Mouse (Mus musculus): ENCODE measurements around the gene Slc22a18. TPM values are rescaled to one million over a fixed set of nuclear protein-coding genes. Genes with fewer than 3 reads are reported as not detected.
A peak's percentile ranks its signal among the peaks of the same experiment; 100 is the strongest.

Gene Slc22a18
- 0.61 and 2.0 TPM in 2 replicates for polyA plus RNA-seq (2015; fragmentation: Nextera tagmentation; extraction: Ambion mirVana)

GRCm38 (mm10) chr7:143473347-143474101 is at the start of gene Slc22a18:
TSS of gene Slc22a18 (plus strand) at chr7:143473736.
- Histone ChIP-seq H3K27me3 (replicated peaks) (no peaks in the 10 kb centered on the region), H3K27ac (replicated peaks) (no peak within 1 kb of the TSS), H3K4me2 (no peak within 1 kb of the TSS), H3K4me3 (replicated peaks) (no peak within 1 kb of the TSS), H3K36me3 (no peaks in the 10 kb centered on the region), H3K9ac (replicated peaks) (no peak within 1 kb of the TSS), H3K4me1 (peaks cover 3% of the 10 kb centered on the region; the same call in 1 of the 2 replicates), H3K9me3 (replicated peaks) (no peaks in the 10 kb centered on the region)
- 48% methylated on average over 4 of the region's 4 CpGs for WGBS
- no peak for ATAC-seq (ENCODE audit: low FRiP score)

GRCm38 (mm10) chr7:143428142-143428813 is 45.3 kb upstream of the Slc22a18 start:
- Histone ChIP-seq H3K36me3 (no peaks in the 10 kb centered on the region), H3K9me3 (replicated peaks) (no peaks in the 10 kb centered on the region), H3K4me2 (no peak overlapping the region), H3K27me3 (replicated peaks) (no peaks in the 10 kb centered on the region; the same call in none of the 2 replicates), H3K4me3 (replicated peaks) (no peak overlapping the region), H3K27ac (replicated peaks) (no peak overlapping the region), H3K9ac (replicated peaks) (no peak overlapping the region), H3K4me1 (peaks cover 19% of the 10 kb centered on the region)
- ATAC-seq (ENCODE audit: low FRiP score), result peak; percentile 73
- WGBS, result 17% methylated on average over 23 of the region's 23 CpGs

GRCm38 (mm10) chr7:143428814-143429499 is 44.6 kb upstream of the Slc22a18 start:
- Histone ChIP-seq H3K27me3 (replicated peaks) (no peaks in the 10 kb centered on the region; the same call in none of the 2 replicates), H3K27ac (replicated peaks) (no peak overlapping the region), H3K9ac (replicated peaks) (no peak overlapping the region), H3K4me1 (peaks cover 22% of the 10 kb centered on the region), H3K4me3 (replicated peaks) (no peak overlapping the region), H3K9me3 (replicated peaks) (no peaks in the 10 kb centered on the region), H3K4me2 (no peak overlapping the region), H3K36me3 (no peaks in the 10 kb centered on the region)
- ATAC-seq (ENCODE audit: low FRiP score), result no peak
- WGBS, result 39% methylated on average over 2 of the region's 2 CpGs

GRCm38 (mm10) chr7:143432631-143433030 is 40.9 kb upstream of the Slc22a18 start:
- Histone ChIP-seq H3K4me1 (peaks cover 26% of the 10 kb centered on the region), H3K9ac (replicated peaks) (no peak overlapping the region), H3K27ac (replicated peaks) (no peak overlapping the region), H3K4me2 (no peak overlapping the region), H3K36me3 (no peaks in the 10 kb centered on the region), H3K9me3 (replicated peaks) (no peaks in the 10 kb centered on the region), H3K4me3 (replicated peaks) (no peak overlapping the region), H3K27me3 (replicated peaks) (no peaks in the 10 kb centered on the region; the same call in 1 of the 2 replicates)
- 74% methylated on average over 1 of the region's 1 CpGs for WGBS
- no peak for ATAC-seq (ENCODE audit: low FRiP score)

DNA sequence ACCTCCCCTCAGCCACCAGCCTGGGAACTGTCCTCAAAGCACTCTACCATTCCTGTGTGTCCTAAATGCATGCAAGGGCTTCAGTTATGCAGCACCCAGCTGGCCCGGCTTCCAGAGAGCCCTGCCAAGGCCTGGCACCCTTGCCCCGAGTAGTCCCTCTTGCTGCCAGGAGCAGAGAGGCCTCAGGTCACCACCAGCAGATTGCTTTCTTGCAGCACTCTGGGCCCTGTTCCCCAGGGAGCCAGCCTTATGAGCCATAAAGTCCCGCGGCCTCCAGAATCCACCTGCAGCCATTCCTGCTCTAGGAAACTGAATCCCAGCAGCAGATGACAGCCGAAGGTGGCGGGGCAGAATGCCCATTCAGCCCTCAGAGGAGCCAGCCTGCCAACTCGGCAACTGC is 40.2 kb upstream of the Slc22a18 start:
- H3K9ac ChIP-seq (replicated peaks), result no peak overlapping the region
- no peak overlapping the region for H3K4me3 ChIP-seq (replicated peaks)
- WGBS, result 28% methylated on average over 7 of the region's 7 CpGs
- no peak for ATAC-seq (ENCODE audit: low FRiP score)
- no peak overlapping the region for H3K27ac ChIP-seq (replicated peaks)
- no peaks in the 10 kb centered on the region; the same call in 1 of the 2 replicates for H3K27me3 ChIP-seq (replicated peaks)
- no peak overlapping the region for H3K4me2 ChIP-seq
- peaks cover 25% of the 10 kb centered on the region for H3K4me1 ChIP-seq
- H3K36me3 ChIP-seq, result no peaks in the 10 kb centered on the region
- H3K9me3 ChIP-seq (replicated peaks), result no peaks in the 10 kb centered on the region

DNA sequence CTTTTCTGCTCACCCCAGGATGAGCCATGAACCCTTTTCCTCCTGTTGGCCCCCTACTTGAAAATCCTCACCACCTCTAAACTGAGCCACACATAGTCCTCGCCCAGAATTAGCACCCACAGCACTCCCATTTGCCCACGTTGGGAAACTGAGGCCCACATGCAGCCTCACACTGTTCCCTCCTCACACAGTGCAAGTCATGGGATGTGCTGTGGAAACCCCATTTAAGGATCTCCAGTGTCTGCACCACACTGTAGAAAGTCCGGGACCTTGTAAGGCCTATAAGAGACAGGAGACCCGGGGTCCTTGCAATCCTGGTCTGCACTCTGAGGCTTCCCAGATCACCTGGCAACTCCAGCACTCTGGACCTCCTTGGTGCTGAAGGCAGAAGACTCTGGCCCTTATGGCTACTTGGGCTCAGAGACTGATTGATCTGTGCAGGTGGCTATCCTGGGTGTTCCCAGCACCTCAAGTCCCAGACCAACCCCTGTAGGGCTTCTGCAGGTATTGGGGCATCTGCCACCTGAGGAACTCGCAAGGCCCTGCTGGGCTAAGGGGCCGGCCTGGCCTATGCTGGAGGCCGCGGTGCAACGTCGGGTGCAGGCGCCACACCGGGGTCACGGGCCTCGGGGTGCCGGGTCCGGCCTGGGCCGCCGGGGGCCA is 36.2 kb upstream of the Slc22a18 start:
- peak; percentile 32 for ATAC-seq (ENCODE audit: low FRiP score)

DNA sequence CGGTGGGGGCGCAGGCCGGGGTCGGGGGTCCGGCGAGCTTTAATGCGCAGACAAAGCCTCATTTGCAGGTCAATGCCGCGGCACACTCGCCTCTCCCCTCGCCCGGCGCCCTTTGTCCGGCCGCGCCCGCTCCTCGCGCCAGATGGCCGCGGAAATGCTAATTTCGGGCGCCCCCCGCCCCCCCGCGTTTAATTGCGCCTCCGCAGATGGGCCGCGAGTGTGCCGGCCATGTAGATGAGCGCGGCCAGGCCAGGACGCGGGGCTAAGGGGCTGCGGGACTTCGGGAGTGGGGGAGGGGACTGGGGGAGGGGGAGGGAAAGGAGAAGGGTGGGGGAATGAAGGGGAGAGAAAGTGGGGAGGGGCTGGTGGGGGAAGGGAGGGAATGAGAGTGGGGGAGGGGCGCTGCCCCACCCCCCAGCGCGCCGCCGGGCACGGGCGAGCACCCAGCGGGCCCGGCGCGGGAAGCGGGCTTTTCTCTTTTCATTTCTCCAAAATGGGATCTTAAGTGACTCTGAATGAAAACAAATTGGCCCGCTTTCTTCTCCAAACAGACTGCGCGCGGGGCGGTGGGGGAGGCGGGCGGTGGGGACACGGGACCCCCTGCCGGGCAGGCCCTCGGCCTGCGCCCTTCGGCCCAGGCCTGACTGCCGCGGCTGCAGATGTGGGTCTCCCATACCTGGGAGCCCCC is 35.5 kb upstream of the Slc22a18 start:
- peak overlapping the region; percentile 92 for H3K4me2 ChIP-seq
- 2% methylated on average over 55 of the region's 63 CpGs for WGBS
- ATAC-seq (ENCODE audit: low FRiP score), result peak; percentile 31; the same call in 1 of the 2 replicates

More for the DNA sequence above, 36.2 kb upstream of the Slc22a18 start:
- Histone ChIP-seq H3K4me3 (replicated peaks) (peak overlapping the region; percentile 45), H3K4me1 (peaks cover 25% of the 10 kb centered on the region), H3K27me3 (replicated peaks) (no peaks in the 10 kb centered on the region), H3K27ac (replicated peaks) (peak overlapping the region; percentile 62), H3K9ac (replicated peaks) (peak overlapping the region; percentile 64), H3K4me2 (peak overlapping the region; percentile 92), H3K36me3 (no peaks in the 10 kb centered on the region), H3K9me3 (replicated peaks) (no peaks in the 10 kb centered on the region)
- WGBS, result 18% methylated on average over 18 of the region's 18 CpGs

GRCm38 (mm10) chr7:143438965-143439364 is 34.6 kb upstream of the Slc22a18 start:
- peaks cover 18% of the 10 kb centered on the region for H3K4me1 ChIP-seq
- no peaks in the 10 kb centered on the region for H3K36me3 ChIP-seq
- no peak for ATAC-seq (ENCODE audit: low FRiP score)
- no peak overlapping the region for H3K4me3 ChIP-seq (replicated peaks)
- H3K27ac ChIP-seq (replicated peaks), result no peak overlapping the region
- H3K9ac ChIP-seq (replicated peaks), result no peak overlapping the region
- no peaks in the 10 kb centered on the region for H3K27me3 ChIP-seq (replicated peaks)
- no peaks in the 10 kb centered on the region for H3K9me3 ChIP-seq (replicated peaks)
- H3K4me2 ChIP-seq, result peak overlapping the region; percentile 92; the same call in 1 of the 2 replicates
- WGBS, result 63% methylated on average over 1 of the region's 1 CpGs

More for the DNA sequence above, 35.5 kb upstream of the Slc22a18 start:
- Histone ChIP-seq H3K27me3 (replicated peaks) (no peaks in the 10 kb centered on the region), H3K9me3 (replicated peaks) (no peaks in the 10 kb centered on the region), H3K36me3 (no peaks in the 10 kb centered on the region), H3K4me3 (replicated peaks) (peak overlapping the region; percentile 45), H3K9ac (replicated peaks) (peak overlapping the region; percentile 64), H3K4me1 (peaks cover 24% of the 10 kb centered on the region), H3K27ac (replicated peaks) (peak overlapping the region; percentile 62)

GRCm38 (mm10) chr7:143444580-143444954 is 29.0 kb upstream of the Slc22a18 start:
- peaks cover 23% of the 10 kb centered on the region for H3K4me1 ChIP-seq
- WGBS, result 21% methylated on average over 8 of the region's 8 CpGs
- H3K4me2 ChIP-seq, result peak overlapping the region; percentile 72
- no peaks in the 10 kb centered on the region for H3K36me3 ChIP-seq
- H3K4me3 ChIP-seq (replicated peaks), result no peak overlapping the region
- no peaks in the 10 kb centered on the region for H3K9me3 ChIP-seq (replicated peaks)
- no peak overlapping the region for H3K9ac ChIP-seq (replicated peaks)
- ATAC-seq (ENCODE audit: low FRiP score), result no peak
- H3K27ac ChIP-seq (replicated peaks), result no peak overlapping the region
- peaks cover 15% of the 10 kb centered on the region for H3K27me3 ChIP-seq (replicated peaks)

DNA sequence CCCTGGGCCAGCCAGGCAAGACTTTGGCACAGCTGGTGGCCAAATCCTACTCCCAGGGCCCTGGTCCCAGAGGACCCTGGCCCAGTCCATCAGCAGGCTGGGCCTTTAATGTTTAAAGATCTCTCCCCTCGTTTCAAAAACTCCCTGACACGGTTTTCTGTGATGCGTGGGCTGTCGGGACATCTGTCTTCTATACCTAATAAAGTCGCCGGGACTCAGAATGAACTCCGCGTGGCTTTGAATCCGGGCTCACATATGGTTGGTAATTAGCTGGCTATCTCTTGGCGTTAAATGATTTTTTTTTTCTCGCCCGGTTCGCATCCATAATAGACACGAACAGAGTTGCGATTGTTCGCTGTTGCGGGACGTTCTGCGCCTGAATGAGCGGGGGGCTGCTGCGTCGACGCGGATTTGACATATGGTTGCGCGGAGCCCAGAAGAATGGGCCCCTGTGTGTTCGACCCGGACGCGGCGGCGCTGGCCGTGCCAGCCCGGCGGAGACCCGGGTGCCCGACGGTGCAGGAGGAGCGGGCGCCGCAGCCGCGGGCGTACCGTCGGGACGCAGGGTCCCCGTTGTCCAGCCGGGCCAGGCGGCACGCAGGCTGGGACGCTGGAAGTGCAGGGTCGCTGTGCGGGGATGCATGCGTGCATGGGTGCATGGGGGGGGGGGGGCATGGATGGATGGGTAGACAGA is 28.4 kb upstream of the Slc22a18 start:
- peaks cover 15% of the 10 kb centered on the region for H3K27me3 ChIP-seq (replicated peaks)
- no peaks in the 10 kb centered on the region for H3K36me3 ChIP-seq
- H3K9ac ChIP-seq (replicated peaks), result peak overlapping the region; percentile 44
- no peaks in the 10 kb centered on the region for H3K9me3 ChIP-seq (replicated peaks)
- WGBS, result under 1% methylated on average over 54 of the region's 55 CpGs
- H3K4me2 ChIP-seq, result peak overlapping the region; percentile 72
- peak; percentile 38; the same call in 1 of the 2 replicates for ATAC-seq (ENCODE audit: low FRiP score)
- peak overlapping the region; percentile 39 for H3K4me3 ChIP-seq (replicated peaks)
- H3K4me1 ChIP-seq, result peaks cover 23% of the 10 kb centered on the region
- H3K27ac ChIP-seq (replicated peaks), result 0 out of 2 replicates have a peak overlapping the region, but pooled peaks have one; percentile 33
